Comparison of ENCODE assay signal across 8 mouse cellular contexts in genomic region chrX:73880194-73881035, GRCm38 (mm10). TPM values are rescaled to one million over a fixed set of nuclear protein-coding genes. Genes with fewer than 3 reads are reported as not detected.
DNase-seq lines count a peak whose midpoint lies in the region; ATAC-seq lines count a peak whose summit lies in the region.

No protein-coding gene starts in this region.

- no peaks in the 10 kb centered on the region for H3K27me3 ChIP-seq in forebrain, embryonic 16.5 days (replicated peaks; ENCODE audit: control insufficient read depth, insufficient read depth, low read length)

- peak; percentile 19 for DNase-seq in right cerebral cortex, adult 18-20 months
- DNase-seq in right cerebral cortex, postnatal 36 days (ENCODE audit: low spot score in 2 of 2), result no peak
- DNase-seq in cerebellum, adult 11 months, result peak; percentile 52
- peak; percentile 28 for DNase-seq in kidney, adult 9 months
- DNase-seq in lung, postnatal 14 days, result peak; percentile 42
- peak; percentile 53 for DNase-seq in retina, postnatal 1 day
- no peak for DNase-seq in ovary, adult 18-20 months (ENCODE audit: low spot score)

- H3K9ac ChIP-seq in forebrain, embryonic 16.5 days (replicated peaks; ENCODE audit: low read depth, low read length), result peak overlapping the region; percentile 81

- peak; percentile 68 for ATAC-seq in forebrain, embryonic 16.5 days

- peak overlapping the region; percentile 61 for H3K4me2 ChIP-seq in forebrain, embryonic 16.5 days (ENCODE audit: low read length)

- H3K9me3 ChIP-seq in forebrain, embryonic 16.5 days (ENCODE audit: control insufficient read depth, low read length), result no peaks in the 10 kb centered on the region

- H3K4me1 ChIP-seq in forebrain, embryonic 16.5 days (replicated peaks; ENCODE audit: control insufficient read depth, insufficient read depth, low read length), result peaks cover 15% of the 10 kb centered on the region

- H3K4me3 ChIP-seq in forebrain, embryonic 16.5 days (replicated peaks; ENCODE audit: low read length), result peak overlapping the region; percentile 64

- 19% methylated on average over 36 of the region's 48 CpGs for WGBS in forebrain, embryonic 16.5 days

- H3K27ac ChIP-seq in forebrain, embryonic 16.5 days (ENCODE audit: low read length), result peak overlapping the region; percentile 67

- H3K36me3 ChIP-seq in forebrain, embryonic 16.5 days (ENCODE audit: control insufficient read depth, insufficient read depth), result no peaks in the 10 kb centered on the region

RNA-seq across cellular contexts. Expression of gene Avpr2, which starts 11.5 kb away (rescaled TPM):
- polyA plus RNA-seq in forebrain, embryonic 16.5 days (2015; fragmentation: Nextera tagmentation; extraction: Ambion mirVana), result 0.16 and 0.24 TPM in 2 replicates

RNA-seq across cellular contexts. Expression of gene L1cam, which starts 15.5 kb away (rescaled TPM):
- polyA plus RNA-seq in forebrain, embryonic 16.5 days (2015; fragmentation: Nextera tagmentation; extraction: Ambion mirVana), result 82.6 and 110 TPM in 2 replicates

RNA-seq across cellular contexts. Expression of gene Arhgap4, which starts 41.3 kb away (rescaled TPM):
- polyA plus RNA-seq in forebrain, embryonic 16.5 days (2015; fragmentation: Nextera tagmentation; extraction: Ambion mirVana), result 2.8 and 3.1 TPM in 2 replicates

RNA-seq across cellular contexts. Expression of gene Naa10, which starts 41.3 kb away (rescaled TPM):
- 101 and 103 TPM in 2 replicates for polyA plus RNA-seq in forebrain, embryonic 16.5 days (2015; fragmentation: Nextera tagmentation; extraction: Ambion mirVana)

RNA-seq across cellular contexts. Expression of gene Renbp, which starts 50.2 kb away (rescaled TPM):
- polyA plus RNA-seq in forebrain, embryonic 16.5 days (2015; fragmentation: Nextera tagmentation; extraction: Ambion mirVana), result 6.7 and 10.3 TPM in 2 replicates

Comparison
In these comparisons a context has a peak if more than half of its experiments do, and no peak if none do; other contexts are left out.
1. DNase-seq: peak in right cerebral cortex, adult 18-20 months (single experiment), cerebellum, adult 11 months (single experiment), kidney, adult 9 months (single experiment), lung, postnatal 14 days (single experiment) and retina, postnatal 1 day (single experiment); none in right cerebral cortex, postnatal 36 days (0 of 2) and ovary, adult 18-20 months (single experiment).